ENCODE assay signal across 21 mouse cellular contexts in the genomic region with DNA sequence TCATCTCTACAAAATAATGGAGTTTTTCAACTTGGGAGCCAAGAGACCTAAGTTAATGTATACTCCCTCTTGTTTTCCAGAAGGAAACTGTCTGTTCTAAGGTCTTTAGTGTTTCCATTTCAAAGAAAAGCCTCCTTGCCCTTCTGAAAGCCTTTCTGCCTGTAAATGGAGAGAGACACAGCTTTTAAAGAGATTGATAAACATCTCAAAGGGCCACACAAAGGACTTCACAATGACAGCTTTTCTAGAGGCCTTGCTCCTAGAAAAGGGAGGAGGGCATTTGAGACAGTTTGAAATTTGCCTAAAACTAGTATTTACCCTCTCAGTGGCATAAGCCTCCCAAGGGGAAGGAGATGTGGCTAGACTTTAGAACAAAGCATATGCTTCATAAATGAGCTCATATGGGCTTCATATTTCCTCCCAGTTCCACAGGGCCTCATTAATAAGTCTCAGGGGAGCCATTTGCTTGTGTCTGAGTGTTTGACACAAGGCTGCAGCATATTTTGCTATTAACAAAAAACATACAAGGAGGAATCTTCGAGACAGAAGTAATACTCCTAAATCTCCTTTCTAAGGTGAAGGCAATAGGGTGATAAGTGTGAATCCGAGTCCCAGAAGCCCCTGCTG.
DNase-seq lines count a peak whose midpoint lies in the region; ATAC-seq lines count a peak whose summit lies in the region.
"Had no signal": no experiment of that assay in that cellular context is flagged by ENCODE, and none has a peak within 500 bp of the region (broad histone marks: within the 10 kb centered on the region; RNA-seq: fewer than 3 reads in every experiment).

No protein-coding gene starts in this region.

- 69% methylated on average over 2 of the region's 2 CpGs for WGBS in forebrain, embryonic 14.5 days
- WGBS in forebrain, embryonic 13.5 days: 61% methylated on average over 2 of the region's 2 CpGs
- WGBS in midbrain, embryonic 14.5 days: 63% methylated on average over 2 of the region's 2 CpGs
- 53% methylated on average over 2 of the region's 2 CpGs for WGBS in midbrain, embryonic 16.5 days

- DNase-seq in forebrain, embryonic 14.5 days (ENCODE audit: low spot score): peak; percentile 3
- peak; percentile 27 for DNase-seq in midbrain, embryonic 14.5 days
- peak; percentile 28 for DNase-seq in WW6 (ENCODE audit: low read depth, low spot score)
- peak; percentile 20 for DNase-seq in hindlimb bud, embryonic 11.5 days (ENCODE audit: extremely low spot score, low read depth, low spot score)
- no peak for DNase-seq in cerebellum, postnatal 4 days (ENCODE audit: low spot score in 2 of 2)
- no peak for DNase-seq in layer of hippocampus, adult 11-12 months (ENCODE audit: low spot score)
- DNase-seq: adrenal gland, postnatal 36 days; B cell, adult 2 months; cerebellum, adult 18-20 months; cerebellum, postnatal 25 days; heart, adult 11 months; kidney, adult 11 months; left cerebral cortex, postnatal 4 days; liver; lung, postnatal 14 days had no signal

- no peaks in the 10 kb centered on the region for H3K4me1 ChIP-seq in forebrain, embryonic 14.5 days (ENCODE audit: control insufficient read depth, insufficient read depth, low read length)
- H3K4me1 ChIP-seq in forebrain, embryonic 13.5 days: peaks cover 3% of the 10 kb centered on the region; the same call in 1 of the 2 replicates
- 0 out of 2 replicates have a peak, but pooled peaks cover under 1% of the 10 kb centered on the region for H3K4me1 ChIP-seq in midbrain, embryonic 14.5 days (ENCODE audit: control insufficient read depth, insufficient read depth, low read length)
- no peaks in the 10 kb centered on the region for H3K4me1 ChIP-seq in midbrain, embryonic 16.5 days (ENCODE audit: control insufficient read depth, insufficient read depth, low read length)
- H3K4me1 ChIP-seq: embryonic facial prominence, embryonic 15.5 days; heart, embryonic 13.5 days had no signal

- H3K4me2 ChIP-seq in forebrain, embryonic 14.5 days (ENCODE audit: low read length): no peak overlapping the region
- no peak overlapping the region for H3K4me2 ChIP-seq in forebrain, embryonic 13.5 days
- no peak overlapping the region for H3K4me2 ChIP-seq in midbrain, embryonic 14.5 days (ENCODE audit: low read length)
- no peak overlapping the region for H3K4me2 ChIP-seq in midbrain, embryonic 16.5 days (ENCODE audit: low read length)
- H3K4me2 ChIP-seq: embryonic facial prominence, embryonic 15.5 days; heart, embryonic 13.5 days had no signal

- H3K27ac ChIP-seq in forebrain, embryonic 14.5 days (ENCODE audit: low read depth, low read length): no peak overlapping the region
- no peak overlapping the region for H3K27ac ChIP-seq in forebrain, embryonic 13.5 days
- H3K27ac ChIP-seq in midbrain, embryonic 14.5 days (replicated peaks; ENCODE audit: low read depth, low read length): no peak overlapping the region
- no peak overlapping the region for H3K27ac ChIP-seq in midbrain, embryonic 16.5 days (ENCODE audit: low read length)
- H3K27ac ChIP-seq: embryonic facial prominence, embryonic 15.5 days; heart, embryonic 13.5 days; kidney, postnatal 0 days had no signal

- H3K9me3 ChIP-seq in forebrain, embryonic 14.5 days (replicated peaks; ENCODE audit: control insufficient read depth, low read length): no peaks in the 10 kb centered on the region
- no peaks in the 10 kb centered on the region for H3K9me3 ChIP-seq in forebrain, embryonic 13.5 days (replicated peaks)
- no peaks in the 10 kb centered on the region for H3K9me3 ChIP-seq in midbrain, embryonic 14.5 days (ENCODE audit: control insufficient read depth, low read length)
- H3K9me3 ChIP-seq in midbrain, embryonic 16.5 days (replicated peaks; ENCODE audit: control insufficient read depth, low read length, poor library complexity, severe bottlenecking): no peaks in the 10 kb centered on the region
- H3K9me3 ChIP-seq: embryonic facial prominence, embryonic 15.5 days; heart, embryonic 13.5 days had no signal

- no peak for ATAC-seq in forebrain, embryonic 14.5 days
- no peak for ATAC-seq in forebrain, embryonic 13.5 days
- ATAC-seq in midbrain, embryonic 14.5 days (ENCODE audit: low FRiP score, low TSS enrichment): no peak
- no peak for ATAC-seq in midbrain, embryonic 16.5 days
- ATAC-seq: hindbrain, embryonic 16.5 days had no signal

- no peak overlapping the region for H3K4me3 ChIP-seq in forebrain, embryonic 14.5 days (ENCODE audit: low read depth, low read length)
- H3K4me3 ChIP-seq in forebrain, embryonic 13.5 days: no peak overlapping the region
- no peak overlapping the region for H3K4me3 ChIP-seq in midbrain, embryonic 14.5 days (replicated peaks; ENCODE audit: low read depth, low read length)
- no peak overlapping the region for H3K4me3 ChIP-seq in midbrain, embryonic 16.5 days (ENCODE audit: low read depth, low read length)
- H3K4me3 ChIP-seq: embryonic facial prominence, embryonic 15.5 days; heart, embryonic 13.5 days had no signal

- no peaks in the 10 kb centered on the region for H3K27me3 ChIP-seq in forebrain, embryonic 14.5 days (replicated peaks; ENCODE audit: control insufficient read depth, insufficient read depth, low read length)
- H3K27me3 ChIP-seq in forebrain, embryonic 13.5 days: no peaks in the 10 kb centered on the region
- no peaks in the 10 kb centered on the region for H3K27me3 ChIP-seq in midbrain, embryonic 14.5 days (ENCODE audit: control insufficient read depth, insufficient read depth, low read length)
- H3K27me3 ChIP-seq in midbrain, embryonic 16.5 days (ENCODE audit: control insufficient read depth, insufficient read depth, low read depth, low read length): no peaks in the 10 kb centered on the region
- H3K27me3 ChIP-seq: embryonic facial prominence, embryonic 15.5 days; heart, embryonic 13.5 days had no signal

- no peaks in the 10 kb centered on the region for H3K36me3 ChIP-seq in forebrain, embryonic 14.5 days (ENCODE audit: control insufficient read depth, insufficient read depth, low read length)
- no peaks in the 10 kb centered on the region for H3K36me3 ChIP-seq in forebrain, embryonic 13.5 days (ENCODE audit: poor library complexity, severe bottlenecking)
- no peaks in the 10 kb centered on the region for H3K36me3 ChIP-seq in midbrain, embryonic 14.5 days (ENCODE audit: control insufficient read depth, insufficient read depth, low read length)
- no peaks in the 10 kb centered on the region for H3K36me3 ChIP-seq in midbrain, embryonic 16.5 days (ENCODE audit: control insufficient read depth, insufficient read depth, low read length)
- H3K36me3 ChIP-seq: embryonic facial prominence, embryonic 15.5 days; heart, embryonic 13.5 days had no signal

- H3K9ac ChIP-seq in forebrain, embryonic 14.5 days (ENCODE audit: low read length): no peak overlapping the region
- H3K9ac ChIP-seq in forebrain, embryonic 13.5 days: no peak overlapping the region
- H3K9ac ChIP-seq in midbrain, embryonic 14.5 days (replicated peaks; ENCODE audit: low read length): no peak overlapping the region
- no peak overlapping the region for H3K9ac ChIP-seq in midbrain, embryonic 16.5 days (ENCODE audit: low read depth, low read length)
- H3K9ac ChIP-seq: embryonic facial prominence, embryonic 15.5 days; heart, embryonic 13.5 days had no signal

Comparison
In these comparisons a context has a peak if more than half of its experiments do, and no peak if none do; other contexts are left out.
1. DNase-seq: peak in forebrain, embryonic 14.5 days (single experiment), midbrain, embryonic 14.5 days (single experiment), WW6 (single experiment) and hindlimb bud, embryonic 11.5 days (single experiment); none in cerebellum, postnatal 4 days (0 of 2) and layer of hippocampus, adult 11-12 months (single experiment).